Mouse (Mus musculus): ENCODE results near the gene F5. TPM values are rescaled to one million over a fixed set of nuclear protein-coding genes. Genes with fewer than 3 reads are reported as not detected.

Gene F5
- polyA plus RNA-seq, 1 experiment from 2014 or later = 11.2 TPM

DNA sequence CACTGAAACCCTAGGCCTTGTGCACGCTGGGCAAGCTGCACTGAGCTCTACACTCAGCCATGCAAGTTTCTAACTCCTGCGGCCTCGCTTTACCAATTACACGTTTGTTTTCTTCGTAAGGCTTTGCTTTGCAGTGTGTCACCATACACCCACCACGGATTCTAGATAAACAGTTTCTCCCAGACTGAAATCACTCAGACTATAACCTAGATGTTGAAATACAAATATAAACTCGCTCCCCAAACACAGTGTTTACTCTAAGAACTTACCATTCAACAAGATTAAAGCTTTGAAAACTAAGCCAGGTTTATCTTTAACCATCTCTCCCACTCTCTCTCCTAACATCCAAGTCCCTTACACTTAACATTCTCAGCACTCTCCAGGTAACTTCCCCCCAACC lies 83.4 kb downstream of the F5 start:
- Histone ChIP-seq H3K4me3 (replicated peaks) (no peak overlapping the region), H3K36me3 (replicated peaks) (no peaks in the 10 kb centered on the region), H3K27ac (replicated peaks) (0 out of 2 replicates have a peak overlapping the region, but pooled peaks have one; percentile 51), H3K27me3 (no peaks in the 10 kb centered on the region), H3K9me3 (replicated peaks) (no peaks in the 10 kb centered on the region), H3K4me1 (replicated peaks) (0 out of 2 replicates have a peak, but pooled peaks cover 2% of the 10 kb centered on the region), H3K9ac (no peak overlapping the region), H3K4me2 (0 out of 2 replicates have a peak overlapping the region, but pooled peaks have one; percentile 15)
- ATAC-seq (ENCODE audit: insufficient read depth) = peak; percentile 61
- 58% methylated on average over 7 of the region's 7 CpGs for WGBS (ENCODE audit: insufficient replicate concordance)

DNA sequence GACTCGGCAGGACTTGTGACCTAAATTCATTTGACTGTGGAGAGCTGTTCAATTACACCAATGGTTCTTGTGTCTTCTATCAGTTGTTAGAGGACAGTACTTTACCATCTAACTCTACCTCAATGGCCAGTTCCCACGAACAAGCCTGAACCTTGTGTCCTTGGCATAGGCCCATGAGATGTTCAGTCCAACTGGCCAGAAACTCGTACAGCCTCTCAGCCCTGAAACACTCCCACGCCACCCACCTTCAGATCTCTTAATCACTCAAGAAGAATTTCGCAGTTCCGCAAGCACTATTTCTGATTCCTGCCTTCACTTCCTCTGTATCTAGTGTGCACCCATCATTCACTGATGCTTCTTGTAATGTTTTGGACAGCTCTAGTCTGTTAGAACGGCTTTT lies 84.4 kb downstream of the F5 start:
- Histone ChIP-seq H3K9me3 (replicated peaks) (no peaks in the 10 kb centered on the region), H3K4me2 (no peak overlapping the region), H3K27ac (replicated peaks) (no peak overlapping the region), H3K4me1 (replicated peaks) (0 out of 2 replicates have a peak, but pooled peaks cover 2% of the 10 kb centered on the region), H3K36me3 (replicated peaks) (no peaks in the 10 kb centered on the region), H3K4me3 (replicated peaks) (no peak overlapping the region), H3K9ac (no peak overlapping the region), H3K27me3 (no peaks in the 10 kb centered on the region)
- WGBS (ENCODE audit: insufficient replicate concordance) = 56% methylated on average over 7 of the region's 7 CpGs
- no peak for ATAC-seq (ENCODE audit: insufficient read depth)

GRCm38 (mm10) chr1:164241494-164241893 lies 89.9 kb downstream of the F5 start:
- no peak overlapping the region for H3K4me3 ChIP-seq (replicated peaks)
- H3K27ac ChIP-seq (replicated peaks) = no peak overlapping the region
- H3K4me1 ChIP-seq (replicated peaks) = no peaks in the 10 kb centered on the region
- H3K4me2 ChIP-seq = no peak overlapping the region
- no peaks in the 10 kb centered on the region for H3K9me3 ChIP-seq (replicated peaks)
- no peak for ATAC-seq (ENCODE audit: insufficient read depth)
- no peak overlapping the region for H3K9ac ChIP-seq
- no peaks in the 10 kb centered on the region for H3K36me3 ChIP-seq (replicated peaks)
- WGBS (ENCODE audit: insufficient replicate concordance) = 51% methylated on average over 2 of the region's 2 CpGs
- H3K27me3 ChIP-seq = no peaks in the 10 kb centered on the region

DNA sequence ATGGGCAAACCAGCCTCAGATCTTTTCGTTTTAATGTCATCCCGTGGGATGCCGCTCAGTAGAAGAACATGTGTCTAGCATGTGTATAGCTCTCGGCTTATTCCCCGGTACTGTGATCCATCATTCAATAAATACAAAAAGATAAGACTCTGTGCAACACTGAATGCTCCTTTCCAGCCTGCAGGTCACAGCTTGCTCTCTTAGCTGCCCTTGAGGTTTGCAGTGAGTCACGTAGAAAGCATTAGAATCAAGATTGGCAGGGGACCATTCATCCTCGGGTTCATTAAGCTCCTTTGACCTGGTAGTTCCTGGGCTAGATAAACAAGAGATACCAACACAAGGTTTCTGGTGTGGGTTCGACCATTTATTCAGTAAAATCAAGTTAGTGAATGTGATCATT lies 91.2 kb downstream of the F5 start:
- H3K9me3 ChIP-seq (replicated peaks) = no peaks in the 10 kb centered on the region
- H3K36me3 ChIP-seq (replicated peaks) = no peaks in the 10 kb centered on the region
- no peak overlapping the region for H3K27ac ChIP-seq (replicated peaks)
- no peak for ATAC-seq (ENCODE audit: insufficient read depth)
- no peak overlapping the region for H3K4me3 ChIP-seq (replicated peaks)
- H3K27me3 ChIP-seq = no peaks in the 10 kb centered on the region
- H3K4me1 ChIP-seq (replicated peaks) = peaks cover 9% of the 10 kb centered on the region
- WGBS (ENCODE audit: insufficient replicate concordance) = 65% methylated on average over 8 of the region's 8 CpGs
- H3K4me2 ChIP-seq = no peak overlapping the region
- no peak overlapping the region for H3K9ac ChIP-seq

GRCm38 (mm10) chr1:164247442-164247841 lies 95.8 kb downstream of the F5 start:
- peak overlapping the region; percentile 84 for H3K27ac ChIP-seq (replicated peaks)
- no peaks in the 10 kb centered on the region for H3K9me3 ChIP-seq (replicated peaks)
- WGBS (ENCODE audit: insufficient replicate concordance) = 53% methylated on average over 8 of the region's 8 CpGs
- H3K9ac ChIP-seq = no peak overlapping the region
- H3K27me3 ChIP-seq = no peaks in the 10 kb centered on the region
- H3K36me3 ChIP-seq (replicated peaks) = no peaks in the 10 kb centered on the region
- peak overlapping the region; percentile 83 for H3K4me3 ChIP-seq (replicated peaks)
- H3K4me2 ChIP-seq = peak overlapping the region; percentile 69
- ATAC-seq (ENCODE audit: insufficient read depth) = no peak
- H3K4me1 ChIP-seq (replicated peaks) = peaks cover 38% of the 10 kb centered on the region

- Histone ChIP-seq H3K4me3 (replicated peaks) (peak overlapping the region; percentile 83), H3K4me1 (replicated peaks) (peaks cover 41% of the 10 kb centered on the region), H3K9ac (peak overlapping the region; percentile 60), H3K27me3 (no peaks in the 10 kb centered on the region), H3K9me3 (replicated peaks) (no peaks in the 10 kb centered on the region), H3K4me2 (peak overlapping the region; percentile 69), H3K36me3 (replicated peaks) (no peaks in the 10 kb centered on the region), H3K27ac (replicated peaks) (peak overlapping the region; percentile 84)
- 13% methylated on average over 10 of the region's 10 CpGs for WGBS (ENCODE audit: insufficient replicate concordance)
- no peak for ATAC-seq (ENCODE audit: insufficient read depth)
These were observed 96.3 kb downstream of the F5 start for GRCm38 (mm10) chr1:164247971-164248370.

- H3K4me1 ChIP-seq (replicated peaks) = peaks cover 48% of the 10 kb centered on the region
- peak within 1 kb of the TSS; percentile 83 for H3K4me3 ChIP-seq (replicated peaks)
- peak; percentile 91 for ATAC-seq (ENCODE audit: insufficient read depth)
- under 1% methylated on average over 79 of the region's 79 CpGs for WGBS (ENCODE audit: insufficient replicate concordance)
- H3K9ac ChIP-seq = peak within 1 kb of the TSS; percentile 89
- no peaks in the 10 kb centered on the region for H3K27me3 ChIP-seq
- H3K4me2 ChIP-seq = peak within 1 kb of the TSS; percentile 90
- H3K9me3 ChIP-seq (replicated peaks) = no peaks in the 10 kb centered on the region
- peak within 1 kb of the TSS; percentile 85 for H3K27ac ChIP-seq (replicated peaks)
- H3K36me3 ChIP-seq (replicated peaks) = no peaks in the 10 kb centered on the region
These were observed 97.1 kb downstream of the F5 start, which contains the start of gene Slc19a2 for GRCm38 (mm10) chr1:164248465-164249331. TSS of gene Slc19a2 (plus strand) at chr1:164249046.

DNA sequence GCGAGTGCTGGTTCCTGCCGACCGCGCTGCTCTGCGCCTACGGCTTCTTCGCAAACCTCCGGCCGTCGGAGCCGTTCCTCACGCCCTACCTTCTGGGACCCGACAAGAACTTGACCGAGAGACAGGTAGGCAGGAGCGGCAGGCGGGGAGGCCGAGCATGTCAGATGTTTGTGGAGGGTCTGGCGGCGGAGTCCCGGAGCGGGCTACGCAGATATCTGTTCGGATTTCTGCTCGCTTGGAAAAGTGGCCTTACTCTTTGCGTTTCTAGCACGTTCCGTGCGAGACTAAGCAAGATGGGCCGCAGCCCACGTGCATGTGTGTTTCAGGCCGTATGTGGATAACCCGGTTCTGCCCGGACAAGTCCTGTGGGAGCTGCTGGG lies 97.7 kb downstream of the F5 start:
- no peaks in the 10 kb centered on the region for H3K27me3 ChIP-seq
- peaks cover 53% of the 10 kb centered on the region for H3K4me1 ChIP-seq (replicated peaks)
- H3K9ac ChIP-seq = peak overlapping the region; percentile 89
- H3K4me3 ChIP-seq (replicated peaks) = peak overlapping the region; percentile 83
- peak overlapping the region; percentile 85 for H3K27ac ChIP-seq (replicated peaks)
- no peaks in the 10 kb centered on the region for H3K9me3 ChIP-seq (replicated peaks)
- peak; percentile 22; the same call in 1 of the 2 replicates for ATAC-seq (ENCODE audit: insufficient read depth)
- under 1% methylated on average over 33 of the region's 33 CpGs for whole genome bisulfite sequencing (ENCODE audit: insufficient replicate concordance)
- peak overlapping the region; percentile 90 for H3K4me2 ChIP-seq
- no peaks in the 10 kb centered on the region for H3K36me3 ChIP-seq (replicated peaks)

DNA sequence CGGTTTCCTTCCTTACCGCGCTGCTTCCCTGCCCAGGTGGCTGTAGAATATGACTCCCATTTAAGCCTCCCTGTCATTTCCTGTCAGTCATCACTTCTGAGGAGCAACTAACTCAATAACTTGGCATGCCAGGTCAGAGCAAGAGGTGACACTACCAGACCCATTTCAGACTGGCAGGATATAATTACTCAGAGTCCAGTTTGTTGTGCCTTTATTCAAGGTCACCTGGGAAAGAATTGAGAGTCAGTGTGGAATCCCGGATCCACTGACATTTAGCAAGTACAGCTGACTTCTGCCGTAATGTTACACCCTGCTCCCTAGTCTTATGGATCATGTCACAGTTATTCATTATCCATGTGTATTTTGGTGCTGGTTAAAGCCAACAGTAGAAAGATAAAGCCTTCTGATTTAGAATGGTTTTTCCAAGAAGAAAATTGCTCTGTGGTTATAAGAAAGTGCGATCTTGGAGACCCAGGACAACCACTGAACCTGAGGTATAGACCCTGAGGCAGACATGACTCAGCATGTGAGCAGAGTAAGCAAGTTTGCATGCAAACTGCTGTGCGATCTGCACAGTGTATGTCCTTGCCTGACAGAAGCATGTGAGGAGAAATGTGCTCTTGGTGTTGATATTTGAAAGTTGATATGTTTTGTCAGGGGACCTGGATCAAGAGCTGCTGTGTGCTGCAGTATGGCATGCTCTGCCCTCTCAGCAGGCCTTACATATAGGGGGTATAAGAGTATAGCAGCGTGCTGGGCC lies 98.9 kb downstream of the F5 start:
- Histone ChIP-seq H3K9me3 (replicated peaks) (no peaks in the 10 kb centered on the region), H3K27ac (replicated peaks) (peak overlapping the region; percentile 48), H3K27me3 (no peaks in the 10 kb centered on the region), H3K36me3 (replicated peaks) (no peaks in the 10 kb centered on the region), H3K4me2 (peak overlapping the region; percentile 90), H3K9ac (peak overlapping the region; percentile 89), H3K4me3 (replicated peaks) (peak overlapping the region; percentile 83), H3K4me1 (replicated peaks) (peaks cover 64% of the 10 kb centered on the region)
- no peak for ATAC-seq (ENCODE audit: insufficient read depth)
- WGBS (ENCODE audit: insufficient replicate concordance) = 37% methylated on average over 8 of the region's 8 CpGs

DNA sequence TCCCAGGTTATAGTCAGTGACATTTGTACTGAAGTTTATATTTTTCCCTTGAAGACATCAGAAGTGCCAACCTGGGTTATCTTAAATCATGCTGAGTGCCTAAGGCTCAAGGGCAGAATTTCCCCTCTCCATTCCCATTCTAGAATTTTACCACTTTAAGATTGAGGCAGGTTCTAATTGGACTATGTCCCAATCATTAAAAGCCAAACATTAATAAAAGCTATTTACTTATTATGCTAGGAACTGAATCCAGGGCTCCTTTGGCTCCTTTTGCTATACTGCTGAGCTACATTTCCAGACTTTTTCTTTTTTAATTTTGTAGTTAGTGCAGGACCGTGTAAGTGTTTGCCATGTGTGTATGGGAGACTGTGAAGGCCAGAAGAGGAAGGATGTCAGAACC lies 99.8 kb downstream of the F5 start:
- Histone ChIP-seq H3K9ac (no peak overlapping the region), H3K4me3 (replicated peaks) (peak overlapping the region; percentile 83; the same call in 1 of the 2 replicates), H3K27me3 (no peaks in the 10 kb centered on the region), H3K4me2 (peak overlapping the region; percentile 90), H3K27ac (replicated peaks) (0 out of 2 replicates have a peak overlapping the region, but pooled peaks have one; percentile 48), H3K36me3 (replicated peaks) (peaks cover 3% of the 10 kb centered on the region), H3K9me3 (replicated peaks) (no peaks in the 10 kb centered on the region), H3K4me1 (replicated peaks) (peaks cover 64% of the 10 kb centered on the region)
- 63% methylated on average over 1 of the region's 1 CpGs for WGBS (ENCODE audit: insufficient replicate concordance)
- ATAC-seq (ENCODE audit: insufficient read depth) = no peak

GRCm38 (mm10) chr1:164252551-164252950 lies 100.9 kb downstream of the F5 start:
- Histone ChIP-seq H3K36me3 (replicated peaks) (peaks cover 13% of the 10 kb centered on the region), H3K4me2 (0 out of 2 replicates have a peak overlapping the region, but pooled peaks have one; percentile 1), H3K9ac (no peak overlapping the region), H3K4me3 (replicated peaks) (no peak overlapping the region), H3K27ac (replicated peaks) (no peak overlapping the region), H3K4me1 (replicated peaks) (peaks cover 58% of the 10 kb centered on the region), H3K27me3 (no peaks in the 10 kb centered on the region), H3K9me3 (replicated peaks) (no peaks in the 10 kb centered on the region)
- no peak for ATAC-seq (ENCODE audit: insufficient read depth)
- WGBS (ENCODE audit: insufficient replicate concordance) = 55% methylated on average over 5 of the region's 5 CpGs
